Mouse (Mus musculus) midbrain, embryonic 12.5 days (tissue): ENCODE measurements at regions not wholly inside any gene's neighbourhood (a gene's known extent, or its start where the extent isn't known, plus 50 kb on each side); places are given as distances from the start of the nearest gene placed in this dataset.

Experiments
- ATAC-seq: fragments of 200-750 bp; cut with Nextera tagmentation; 2 replicates; pipeline ENCODE4 v1.8.0; 2017; ENCODE audit warnings: low read depth, moderate TSS enrichment, moderate library complexity; ENCODE audit not compliant: low FRiP score
- H3K27ac ChIP-seq: fragments of 300-500 bp; sonication (generic); replicated peaks from 2 replicates; pipeline ENCODE4 v1.5.1; 2016; ENCODE audit warnings: mild to moderate bottlenecking
- H3K27me3 ChIP-seq: fragments of 300-500 bp; sonication (generic); 2 replicates; pipeline ENCODE4 v1.6.1; 2016; ENCODE audit warnings: mild to moderate bottlenecking
- H3K36me3 ChIP-seq: fragments of 300-500 bp; sonication (generic); 2 replicates; pipeline ENCODE4 v1.6.1; 2016
- H3K4me1 ChIP-seq: fragments of 300-500 bp; sonication (generic); 2 replicates; pipeline ENCODE4 v1.6.1; 2016
- H3K4me2 ChIP-seq: fragments of 300-500 bp; sonication (generic); replicated peaks from 2 replicates; pipeline ENCODE4 v1.6.1; 2016; ENCODE audit warnings: mild to moderate bottlenecking, moderate library complexity
- H3K4me3 ChIP-seq: fragments of 300-500 bp; sonication (generic); 2 replicates; pipeline ENCODE4 v1.5.1; 2016; ENCODE audit warnings: mild to moderate bottlenecking
- H3K9ac ChIP-seq: fragments of 300-500 bp; sonication (generic); replicated peaks from 2 replicates; pipeline ENCODE4 v1.6.1; 2016; ENCODE audit warnings: mild to moderate bottlenecking, moderate library complexity
- H3K9me3 ChIP-seq: fragments of 300-500 bp; sonication (generic); 2 replicates; pipeline ENCODE4 v1.6.1; 2016; ENCODE audit warnings: mild to moderate bottlenecking
- WGBS: fragments of 180-500 bp; shearing (Covaris S2); methylation state at CpG from one replicate; pipeline ENCODE4 v1.1.7; 2016; 5-methylcytosine and 5-hydroxymethylcytosine counted together

GRCm38 (mm10) chr8:89664911-89665689 lies 621.1 kb upstream of the Sall1 start:
- no peaks in the 10 kb centered on the region for H3K4me1 ChIP-seq
- no peak overlapping the region for H3K4me3 ChIP-seq
- no peak overlapping the region for H3K4me2 ChIP-seq
- ATAC-seq: no peak
- peaks cover 2% of the 10 kb centered on the region for H3K27me3 ChIP-seq
- H3K36me3 ChIP-seq: no peaks in the 10 kb centered on the region
- H3K27ac ChIP-seq: no peak overlapping the region
- H3K9ac ChIP-seq: no peak overlapping the region
- 90% methylated on average over 9 of the region's 9 CpGs for WGBS
- H3K9me3 ChIP-seq: no peaks in the 10 kb centered on the region

DNA sequence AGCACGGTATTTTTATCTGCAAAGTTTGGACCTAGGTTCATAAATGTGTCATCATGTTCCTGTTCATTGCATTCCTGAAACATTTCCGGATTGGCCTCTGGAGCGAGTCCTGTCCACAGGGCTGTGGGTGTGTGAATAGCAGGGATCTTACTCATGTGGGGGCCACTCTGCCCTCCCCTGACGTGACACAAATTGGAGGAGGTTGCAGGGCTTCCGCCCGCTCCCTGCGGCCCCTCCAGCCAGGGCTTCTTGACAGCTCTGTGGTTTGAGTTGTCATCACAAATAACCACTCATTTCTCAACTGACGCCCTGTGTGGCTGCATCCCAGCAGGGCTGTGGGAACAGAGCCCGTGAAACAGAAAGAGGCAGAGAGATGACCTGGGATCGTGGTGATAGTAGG lies 619.9 kb upstream of the Sall1 start:
- Histone ChIP-seq H3K9ac (no peak overlapping the region), H3K9me3 (no peaks in the 10 kb centered on the region), H3K4me3 (no peak overlapping the region), H3K4me1 (no peaks in the 10 kb centered on the region), H3K4me2 (no peak overlapping the region), H3K36me3 (no peaks in the 10 kb centered on the region), H3K27me3 (peaks cover 8% of the 10 kb centered on the region), H3K27ac (no peak overlapping the region)
- WGBS: 87% methylated on average over 10 of the region's 10 CpGs
- ATAC-seq: no peak

DNA sequence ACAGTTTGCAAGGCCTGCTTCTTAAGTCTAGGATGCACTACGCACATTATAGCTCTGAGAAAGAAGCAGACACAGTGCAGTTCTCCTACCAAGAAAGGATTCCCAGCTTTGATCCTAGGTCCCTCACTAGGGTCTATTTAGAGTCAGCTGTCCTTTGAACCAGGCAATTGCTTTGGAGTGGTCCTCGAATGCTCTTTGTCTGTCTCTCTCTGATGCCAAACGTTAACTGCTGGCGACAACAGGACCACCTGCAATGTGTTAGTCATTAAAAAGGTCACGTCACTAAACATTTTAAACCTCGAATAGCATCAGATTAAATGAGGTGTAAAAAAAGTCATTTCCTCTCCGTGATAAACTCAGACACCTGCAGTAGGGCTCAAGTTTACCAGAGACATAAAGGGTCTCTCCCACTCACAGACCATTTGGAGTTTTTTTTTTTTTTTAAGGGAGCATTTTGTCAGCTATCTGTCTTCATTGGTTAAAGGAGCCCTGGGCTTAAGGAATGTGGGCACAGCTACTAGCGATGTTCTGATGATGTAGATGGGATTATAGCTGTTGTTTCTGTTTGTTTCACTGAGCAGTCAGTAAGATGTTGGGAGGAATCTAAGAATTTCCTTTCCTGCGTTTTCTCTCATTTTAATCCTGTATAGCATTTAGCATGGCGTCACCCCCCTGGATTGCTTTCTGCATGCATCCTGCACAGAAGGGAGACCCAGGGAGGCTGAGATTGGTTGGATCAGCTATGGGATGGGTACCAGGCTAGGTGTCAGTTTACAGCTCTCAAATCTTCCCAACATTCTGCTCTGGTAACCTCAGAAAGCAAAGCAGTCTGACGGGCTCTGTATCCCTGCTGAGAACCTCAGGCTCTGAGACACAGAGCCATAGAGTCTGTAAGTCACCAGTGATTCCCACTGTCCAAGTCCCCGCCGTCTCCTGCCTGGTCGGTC lies 615.3 kb upstream of the Sall1 start:
- Histone ChIP-seq H3K27ac (no peak overlapping the region), H3K9me3 (no peaks in the 10 kb centered on the region), H3K4me2 (no peak overlapping the region), H3K4me1 (no peaks in the 10 kb centered on the region), H3K9ac (no peak overlapping the region), H3K4me3 (no peak overlapping the region), H3K27me3 (peaks cover 8% of the 10 kb centered on the region), H3K36me3 (no peaks in the 10 kb centered on the region)
- no peak for ATAC-seq
- 30% methylated on average over 14 of the region's 14 CpGs for WGBS

DNA sequence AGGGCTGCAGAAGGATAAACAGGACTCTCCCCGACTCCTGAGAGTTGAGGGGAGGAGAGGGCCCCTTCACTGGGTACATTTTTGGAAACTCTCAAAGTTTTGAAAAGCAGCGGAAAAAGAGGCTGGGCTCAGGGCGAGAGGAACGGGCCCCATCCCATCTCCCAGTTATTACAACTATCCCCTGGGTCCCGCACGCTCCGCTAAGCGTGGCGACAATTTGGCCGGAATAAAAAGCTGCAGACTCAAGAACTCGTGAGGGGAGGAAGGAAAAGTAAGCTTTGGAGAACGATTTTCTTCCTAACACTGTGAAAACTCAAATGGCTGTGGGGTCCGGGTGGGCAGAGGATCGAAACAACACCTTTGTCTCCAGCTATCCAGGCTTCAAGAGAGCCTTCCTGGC lies 611.4 kb upstream of the Sall1 start:
- Histone ChIP-seq H3K27me3 (peaks cover 8% of the 10 kb centered on the region), H3K4me2 (no peak overlapping the region), H3K36me3 (no peaks in the 10 kb centered on the region), H3K4me1 (no peaks in the 10 kb centered on the region), H3K9me3 (no peaks in the 10 kb centered on the region), H3K9ac (no peak overlapping the region), H3K4me3 (no peak overlapping the region), H3K27ac (no peak overlapping the region)
- ATAC-seq: no peak
- WGBS: 59% methylated on average over 14 of the region's 14 CpGs

DNA sequence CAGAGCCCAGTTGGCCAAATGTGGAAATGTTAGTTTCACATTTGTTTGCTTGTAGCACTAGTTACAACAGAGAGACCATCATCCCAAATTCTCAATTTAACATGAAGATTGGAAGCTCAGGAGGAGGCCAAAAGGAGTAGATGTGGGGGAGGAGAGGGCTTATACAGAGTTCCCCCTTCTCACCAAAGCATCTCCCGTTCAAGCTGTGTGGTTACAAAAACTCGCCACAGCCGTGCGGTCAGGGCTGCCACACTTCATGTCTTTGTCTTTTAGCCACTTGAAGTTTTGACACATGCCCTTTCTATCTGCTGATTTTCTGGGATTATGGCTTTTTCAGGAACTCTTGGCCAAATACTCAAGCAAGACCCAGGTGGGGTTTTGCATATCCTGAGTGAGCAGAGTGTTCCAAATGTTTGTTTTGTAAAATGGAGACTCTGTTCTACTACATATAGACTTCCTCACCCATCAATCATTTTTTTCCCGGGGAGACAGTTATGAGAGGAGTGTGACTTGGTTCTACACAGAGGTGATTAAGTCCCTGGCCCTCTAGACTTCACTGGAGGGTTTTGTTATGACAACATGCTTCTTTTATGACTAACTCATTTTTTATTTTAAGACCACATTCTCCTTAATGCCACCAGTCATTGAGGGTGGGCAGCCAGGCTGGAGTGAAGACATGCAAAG lies 605.4 kb upstream of the Sall1 start:
- no peak overlapping the region for H3K9ac ChIP-seq
- WGBS: 70% methylated on average over 5 of the region's 5 CpGs
- H3K4me3 ChIP-seq: no peak overlapping the region
- no peaks in the 10 kb centered on the region for H3K36me3 ChIP-seq
- ATAC-seq: no peak
- H3K4me1 ChIP-seq: no peaks in the 10 kb centered on the region
- H3K27ac ChIP-seq: no peak overlapping the region
- H3K9me3 ChIP-seq: no peaks in the 10 kb centered on the region
- no peak overlapping the region for H3K4me2 ChIP-seq
- H3K27me3 ChIP-seq: no peaks in the 10 kb centered on the region

DNA sequence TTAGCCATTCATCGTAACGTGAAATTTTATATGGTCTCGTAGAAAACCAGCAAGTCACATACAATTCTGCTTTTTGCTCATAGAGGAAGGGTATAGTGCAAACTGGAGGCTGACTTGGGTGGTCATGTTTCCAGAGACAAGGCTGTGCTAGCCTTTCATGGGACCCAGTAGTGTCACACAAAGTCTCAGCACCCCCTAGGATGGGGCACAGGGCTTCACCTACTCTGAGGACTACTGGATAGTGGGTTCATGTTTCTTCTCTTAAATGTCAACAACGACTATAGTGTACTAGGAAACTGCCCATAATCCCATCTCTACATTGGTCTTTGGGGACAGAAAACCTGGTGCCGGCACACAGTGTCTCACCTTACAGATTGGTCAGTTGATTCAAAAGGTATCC lies 603.0 kb upstream of the Sall1 start:
- Histone ChIP-seq H3K4me2 (no peak overlapping the region), H3K27me3 (no peaks in the 10 kb centered on the region), H3K27ac (no peak overlapping the region), H3K4me1 (peaks cover 6% of the 10 kb centered on the region; the same call in 1 of the 2 replicates), H3K4me3 (no peak overlapping the region), H3K9me3 (no peaks in the 10 kb centered on the region), H3K36me3 (no peaks in the 10 kb centered on the region), H3K9ac (no peak overlapping the region)
- ATAC-seq: no peak
- 90% methylated on average over 5 of the region's 5 CpGs for WGBS

GRCm38 (mm10) chr8:89641339-89641738 lies 597.4 kb upstream of the Sall1 start:
- no peak for ATAC-seq
- Histone ChIP-seq H3K27me3 (no peaks in the 10 kb centered on the region), H3K4me2 (no peak overlapping the region), H3K9ac (no peak overlapping the region), H3K36me3 (no peaks in the 10 kb centered on the region), H3K27ac (no peak overlapping the region), H3K4me1 (peaks cover 6% of the 10 kb centered on the region; the same call in 1 of the 2 replicates), H3K9me3 (no peaks in the 10 kb centered on the region), H3K4me3 (no peak overlapping the region)
- 87% methylated on average over 5 of the region's 5 CpGs for WGBS

DNA sequence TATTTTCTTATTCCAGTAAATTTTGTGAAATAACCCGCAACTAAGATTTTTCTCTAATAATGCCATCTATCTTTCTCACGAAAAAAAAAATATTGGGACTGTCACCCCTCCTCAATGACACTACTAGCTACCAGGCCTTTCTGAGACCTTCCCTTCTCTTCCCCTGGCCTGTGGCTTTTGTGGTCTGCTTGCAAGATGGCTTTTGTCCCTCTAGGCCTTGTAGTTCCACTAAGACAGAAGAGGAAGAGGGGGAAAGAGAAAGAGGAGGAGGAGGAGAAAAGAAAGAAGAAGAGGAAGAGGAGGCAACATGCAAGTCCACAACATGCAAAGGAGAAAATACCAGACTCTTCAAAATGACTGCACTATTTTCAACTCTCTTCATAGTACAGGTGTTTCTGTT lies 590.9 kb upstream of the Sall1 start:
- Histone ChIP-seq H3K27me3 (no peaks in the 10 kb centered on the region; the same call in 1 of the 2 replicates), H3K4me2 (no peak overlapping the region), H3K36me3 (no peaks in the 10 kb centered on the region), H3K9ac (no peak overlapping the region), H3K27ac (no peak overlapping the region), H3K4me1 (no peaks in the 10 kb centered on the region), H3K9me3 (no peaks in the 10 kb centered on the region), H3K4me3 (no peak overlapping the region)
- 96% methylated on average over 2 of the region's 2 CpGs for WGBS
- ATAC-seq: no peak

DNA sequence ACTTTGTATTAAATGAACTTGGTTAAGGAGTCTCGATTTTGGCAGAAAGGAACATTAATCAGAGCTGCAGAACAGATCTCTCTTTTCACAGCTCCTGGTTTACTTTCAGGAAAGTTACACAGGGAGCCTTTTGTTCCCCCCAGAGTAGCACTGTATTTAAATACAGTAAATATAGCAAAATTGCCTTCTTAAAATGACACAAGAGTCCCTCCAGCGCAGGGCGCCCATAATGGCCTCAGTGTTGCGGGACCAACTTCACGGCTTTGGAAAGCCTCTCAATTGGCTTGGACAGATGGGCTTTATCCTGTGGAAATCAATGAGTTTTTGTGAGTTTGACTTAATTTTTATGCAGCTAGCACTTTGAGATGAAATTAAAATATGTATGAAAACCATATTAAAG lies 588.3 kb upstream of the Sall1 start:
- Histone ChIP-seq H3K4me3 (no peak overlapping the region), H3K9me3 (no peaks in the 10 kb centered on the region), H3K4me1 (no peaks in the 10 kb centered on the region), H3K9ac (no peak overlapping the region), H3K36me3 (no peaks in the 10 kb centered on the region), H3K27ac (no peak overlapping the region), H3K27me3 (no peaks in the 10 kb centered on the region; the same call in 1 of the 2 replicates), H3K4me2 (no peak overlapping the region)
- ATAC-seq: no peak
- 72% methylated on average over 5 of the region's 5 CpGs for WGBS

- Histone ChIP-seq H3K4me3 (no peak overlapping the region), H3K9me3 (no peaks in the 10 kb centered on the region), H3K4me1 (no peaks in the 10 kb centered on the region), H3K4me2 (no peak overlapping the region), H3K27me3 (no peaks in the 10 kb centered on the region), H3K36me3 (no peaks in the 10 kb centered on the region), H3K9ac (no peak overlapping the region), H3K27ac (no peak overlapping the region)
- WGBS: 90% methylated on average over 3 of the region's 3 CpGs
- ATAC-seq: no peak
Measured at GRCm38 (mm10) chr8:89630540-89630939, 586.6 kb upstream of the Sall1 start.

DNA sequence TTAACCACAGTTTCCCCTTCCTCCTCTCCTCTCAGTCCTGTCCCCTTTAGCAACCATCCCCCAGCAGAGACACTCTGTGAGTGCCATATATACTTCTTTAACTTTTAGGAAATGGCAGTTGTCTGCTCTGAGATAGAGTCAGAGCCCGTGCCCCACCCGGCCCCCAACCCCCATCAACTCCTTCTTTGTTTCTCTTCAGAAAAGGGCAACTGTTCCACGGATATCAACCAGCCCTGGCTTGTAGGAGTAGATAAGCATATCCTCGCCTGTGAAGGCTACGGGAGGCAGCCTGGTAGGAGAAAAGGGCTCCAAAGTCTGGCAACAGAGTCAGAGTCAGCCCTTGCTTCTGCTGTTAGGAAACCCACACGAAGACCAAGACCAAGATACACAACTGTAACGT lies 574.1 kb upstream of the Sall1 start:
- no peaks in the 10 kb centered on the region for H3K36me3 ChIP-seq
- 77% methylated on average over 7 of the region's 7 CpGs for WGBS
- no peaks in the 10 kb centered on the region for H3K27me3 ChIP-seq
- no peak overlapping the region for H3K4me2 ChIP-seq
- no peak overlapping the region for H3K9ac ChIP-seq
- no peaks in the 10 kb centered on the region for H3K9me3 ChIP-seq
- H3K4me1 ChIP-seq: no peaks in the 10 kb centered on the region
- H3K27ac ChIP-seq: no peak overlapping the region
- no peak for ATAC-seq
- H3K4me3 ChIP-seq: no peak overlapping the region
